Mouse (Mus musculus) spleen, adult 12 weeks (tissue): ENCODE data around the gene Ywhae.
"Not testable (repeated sequence)": the region's sequence is repeated elsewhere in the genome, so short reads cannot be mapped to it uniquely, and the experiment has no call there.

Experiments
- DNase-seq: peaks from one replicate; pipeline ENCODE4 v3.0.0; 2022; ENCODE audit warnings: low spot score

Gene Ywhae

GRCm38 (mm10) chr11:75732434-75733226, at the start of gene Ywhae:
Gene Ywhae, plus strand, starts transcription at chr11:75732869.
- peak; percentile 78 for DNase-seq

GRCm38 (mm10) chr11:75684462-75684861, 48.2 kb upstream of the Ywhae start:
- DNase-seq = no peak

- no peak for DNase-seq
These were observed 47.7 kb upstream of the Ywhae start for GRCm38 (mm10) chr11:75684956-75685355.

GRCm38 (mm10) chr11:75687343-75687993, 45.2 kb upstream of the Ywhae start:
- no peak for DNase-seq

- no peak for DNase-seq
These were observed 44.5 kb upstream of the Ywhae start for GRCm38 (mm10) chr11:75688132-75688531.

- DNase-seq = no peak
These were observed 42.7 kb upstream of the Ywhae start for GRCm38 (mm10) chr11:75689977-75690376.

GRCm38 (mm10) chr11:75691047-75691446, 41.6 kb upstream of the Ywhae start:
- no peak for DNase-seq

GRCm38 (mm10) chr11:75693570-75693969, 39.1 kb upstream of the Ywhae start:
- no peak for DNase-seq

- not testable (repeated sequence) for DNase-seq
These were observed 35.2 kb upstream of the Ywhae start for GRCm38 (mm10) chr11:75697464-75697863.

- no peak for DNase-seq
These were observed 32.1 kb upstream of the Ywhae start for GRCm38 (mm10) chr11:75700557-75700956.

GRCm38 (mm10) chr11:75702761-75703160, 29.9 kb upstream of the Ywhae start:
- no peak for DNase-seq

- DNase-seq = no peak
These were observed 28.9 kb upstream of the Ywhae start for GRCm38 (mm10) chr11:75703748-75704147.

- no peak for DNase-seq
These were observed 18.7 kb upstream of the Ywhae start for GRCm38 (mm10) chr11:75713949-75714348.

GRCm38 (mm10) chr11:75715556-75715955, 17.1 kb upstream of the Ywhae start:
- no peak for DNase-seq

- DNase-seq = no peak
These were observed 15.9 kb upstream of the Ywhae start for GRCm38 (mm10) chr11:75716661-75717325.

- DNase-seq = no peak
These were observed 10.3 kb upstream of the Ywhae start for GRCm38 (mm10) chr11:75722339-75722738.

- DNase-seq = no peak
These were observed 5.5 kb upstream of the Ywhae start for GRCm38 (mm10) chr11:75727168-75727567.

- not testable (repeated sequence) for DNase-seq
These were observed 5.0 kb upstream of the Ywhae start for GRCm38 (mm10) chr11:75727659-75728058.

- DNase-seq = peak; percentile 56
These were observed 715 bp downstream of the Ywhae start for GRCm38 (mm10) chr11:75733227-75733940.

GRCm38 (mm10) chr11:75735462-75736252, 3.0 kb downstream of the Ywhae start:
- no peak for DNase-seq

GRCm38 (mm10) chr11:75736978-75737377, 4.3 kb downstream of the Ywhae start:
- no peak for DNase-seq
